Mouse (Mus musculus) kidney, adult 10 weeks (tissue): ENCODE measurements around the gene Stx19. TPM values are rescaled to one million over a fixed set of nuclear protein-coding genes. Genes with fewer than 3 reads are reported as not detected.

ENCODE experiments used
- polyA plus RNA-seq: library from polyadenylated mRNA; stranded (reverse); fragments of 350-450 nt; fragmentation: Illumina TruSeq; extraction: RNeasy Lipid Tissue Mini Kit (QIAGEN cat#74804); gene quantifications from one replicate; pipeline ENCODE4 v1.2.3, GENCODE M21; 2014; ENCODE audit warnings: low read depth, low replicate concordance

Gene Stx19
- polyA plus RNA-seq = not detected

GRCm38 (mm10) chr16:62814491-62814890, at the start of gene Stx19:
Stx19 (plus strand) TSS chr16:62814676.

GRCm38 (mm10) chr16:62786621-62787331, 27.7 kb upstream of the Stx19 start, which contains the start of gene Nsun3:
Nsun3 (minus strand) TSS chr16:62786818.

GRCm38 (mm10) chr16:62846498-62847312, 32.2 kb downstream of the Stx19 start, which contains the start of gene Arl13b:
Arl13b (minus strand) TSS chr16:62847040.

GRCm38 (mm10) chr16:62854191-62855068, 40.0 kb downstream of the Stx19 start, which contains the start of gene Pros1:
Pros1 (plus strand) TSS chr16:62854307.

Other genes starting within 250 kb of the Stx19 start
- gene Nsun3, start 27.9 kb upstream of the Stx19 start, polyA plus RNA-seq = 34.0 TPM
- 18.5 TPM for gene Arl13b, start 32.4 kb downstream of the Stx19 start, polyA plus RNA-seq
- gene Pros1, start 39.6 kb downstream of the Stx19 start, polyA plus RNA-seq = 54.6 TPM